Mouse (Mus musculus) activated CD4-positive, CD25-positive, alpha-beta regulatory T cell, adult 9 weeks (primary cell): ENCODE data around the gene Usf1. TPM values are rescaled to one million over a fixed set of nuclear protein-coding genes. Genes with fewer than 3 reads are reported as not detected.

ENCODE experiments used
- polyA plus RNA-seq: library from polyadenylated mRNA; unstranded; fragments of 100-300 nt; shearing (Covaris generic); gene quantifications from one replicate; pipeline ENCODE4 v1.2.1, GENCODE M21; 2017

Usf1 gene
- 97.6 TPM for polyA plus RNA-seq

DNA sequence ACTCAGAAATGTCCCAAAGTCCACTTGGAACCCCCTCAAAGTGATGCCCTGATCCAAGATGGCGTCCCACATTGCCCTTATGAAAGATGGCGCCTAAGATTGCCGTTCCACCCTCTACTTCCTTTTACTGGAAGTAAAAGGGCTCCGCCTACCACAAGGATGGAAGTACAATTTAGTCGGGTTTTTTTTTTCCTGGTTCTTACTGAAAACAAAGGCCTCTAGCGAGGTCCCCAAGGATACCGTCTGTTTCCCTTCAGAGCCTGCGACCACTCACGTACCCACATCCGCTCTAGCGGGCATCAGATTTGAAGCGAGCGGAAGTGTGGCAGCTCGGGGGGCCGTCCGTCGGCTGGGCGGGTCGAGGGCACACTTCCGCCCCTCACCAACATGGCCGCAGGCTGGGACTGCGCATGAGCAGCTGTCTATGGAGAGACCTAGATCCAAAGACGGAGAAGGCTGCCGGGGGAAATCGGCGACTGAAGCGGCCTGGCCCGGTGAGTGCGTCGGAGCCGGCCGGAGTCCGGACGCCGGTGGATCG is at the start of gene Usf1:
Gene Usf1 (plus strand): TSS at position 367 of the 538 bp plus-strand sequence.

DNA sequence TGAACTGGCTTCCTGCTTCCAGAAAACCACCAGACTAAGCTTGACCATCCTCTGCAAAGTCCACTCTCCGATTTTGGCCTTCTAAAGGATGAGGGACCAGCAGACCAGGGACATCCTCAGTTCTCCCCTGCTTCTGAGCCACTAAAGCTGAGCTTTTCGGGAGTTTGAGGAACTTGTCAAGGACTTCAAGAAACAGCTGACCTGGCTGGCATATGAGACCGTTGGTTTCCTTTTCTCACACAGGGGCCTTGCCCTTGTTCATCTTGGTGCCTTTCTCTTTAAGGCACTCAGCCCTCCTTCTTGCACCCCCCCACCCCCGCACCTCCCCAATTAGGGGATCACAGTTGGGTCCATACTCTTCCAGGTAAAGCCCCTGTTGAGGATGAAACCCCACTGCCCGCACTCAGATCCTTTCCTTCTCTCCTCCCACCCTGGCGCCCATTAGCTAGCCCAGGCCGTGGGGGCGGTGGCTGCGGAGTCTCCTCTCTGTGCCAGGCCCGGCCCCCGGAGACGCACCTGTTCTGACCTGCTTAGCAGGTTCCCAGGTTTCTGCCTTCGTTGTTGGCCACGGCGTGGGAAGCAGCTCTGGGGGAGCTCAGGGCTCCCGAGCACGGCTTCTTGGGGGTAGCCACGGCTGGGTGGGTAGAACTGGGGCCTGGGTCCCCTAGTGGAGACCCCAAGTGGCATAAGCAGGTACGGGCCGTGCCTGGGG is 41.1 kb upstream of the Usf1 start, which contains the start of gene Nectin4:
Gene Nectin4 (plus strand): TSS at position 255 of the 712 bp plus-strand sequence.

GRCm38 (mm10) chr1:171388376-171389102 is 22.6 kb upstream of the Usf1 start, which contains the start of gene Arhgap30:
TSS of gene Arhgap30 (plus strand) at chr1:171388954.

GRCm38 (mm10) chr1:171418660-171419059 is 7.5 kb downstream of the Usf1 start, which contains the start of gene Tstd1:
TSS of gene Tstd1 (plus strand) at chr1:171418872.

DNA sequence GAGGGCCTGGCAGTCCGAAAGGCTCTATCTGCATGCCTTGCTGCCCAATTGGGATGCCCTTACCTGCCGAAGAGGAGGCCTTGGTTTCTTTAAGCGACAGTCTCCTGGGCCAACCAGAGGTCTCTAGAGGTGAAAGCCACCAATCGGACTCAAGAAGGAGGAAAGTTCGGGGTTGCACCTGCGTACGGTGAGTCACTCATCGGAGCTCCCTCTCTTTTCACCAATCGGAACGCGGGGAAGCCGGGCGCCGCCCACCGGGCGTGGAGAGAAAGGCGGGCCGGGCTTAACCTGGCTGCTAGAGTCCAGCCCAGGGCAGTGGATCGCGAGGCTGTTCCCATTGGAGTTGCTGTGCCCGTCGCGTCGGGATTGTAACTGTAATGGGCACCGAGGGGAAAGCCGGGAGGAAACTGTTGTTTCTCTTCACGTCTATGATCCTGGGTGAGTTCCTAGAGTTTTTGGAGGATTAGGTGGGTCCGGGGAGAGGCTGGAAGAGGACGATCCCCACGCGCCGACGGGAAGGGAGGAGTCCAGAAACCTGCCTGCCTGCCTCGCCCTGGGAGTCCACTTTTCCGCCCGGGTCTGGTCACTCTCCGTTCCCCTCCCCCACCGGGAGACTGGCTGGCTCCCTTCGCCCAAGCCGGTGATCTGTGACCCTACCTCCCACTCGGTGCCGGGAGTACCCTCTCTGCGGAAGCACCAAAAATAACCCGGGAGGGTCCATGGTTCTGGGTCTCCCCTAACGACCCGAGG is 26.3 kb downstream of the Usf1 start, which contains the start of gene F11r:
Gene F11r (plus strand): TSS at position 272 of the 750 bp plus-strand sequence.

Other genes starting within 250 kb of the Usf1 start
- not detected for gene Pcp4l1, start 215.0 kb upstream of the Usf1 start, polyA plus RNA-seq
- gene Nr1i3, start 197.3 kb upstream of the Usf1 start, polyA plus RNA-seq = 0.38 TPM
- 38.8 TPM for gene Tomm40l, start 188.8 kb upstream of the Usf1 start, polyA plus RNA-seq
- gene Apoa2, start 186.3 kb upstream of the Usf1 start, polyA plus RNA-seq = not detected
- 10.2 TPM for gene Fcer1g, start 176.9 kb upstream of the Usf1 start, polyA plus RNA-seq
- not detected for gene Adamts4, start 160.9 kb upstream of the Usf1 start, polyA plus RNA-seq
- 185 TPM for gene Ndufs2, start 159.9 kb upstream of the Usf1 start, polyA plus RNA-seq
- gene B4galt3, start 141.0 kb upstream of the Usf1 start, polyA plus RNA-seq = 44.0 TPM
- 71.0 TPM for gene Ppox, start 130.1 kb upstream of the Usf1 start, polyA plus RNA-seq
- 63.3 TPM for gene Usp21, start 123.3 kb upstream of the Usf1 start, polyA plus RNA-seq
- gene Ufc1, start 116.3 kb upstream of the Usf1 start, polyA plus RNA-seq = 67.8 TPM
- gene Dedd, start 82.2 kb upstream of the Usf1 start, polyA plus RNA-seq = 41.6 TPM
- 57.0 TPM for gene Nit1, start 65.7 kb upstream of the Usf1 start, polyA plus RNA-seq
- gene Pfdn2, start 65.6 kb upstream of the Usf1 start, polyA plus RNA-seq = 113 TPM
- 0.24 TPM for gene Klhdc9, start 50.5 kb upstream of the Usf1 start, polyA plus RNA-seq
- gene Nectin4, start 41.2 kb upstream of the Usf1 start, polyA plus RNA-seq = 0.17 TPM
- 268 TPM for gene Arhgap30, start 22.4 kb upstream of the Usf1 start, polyA plus RNA-seq
- 4.0 TPM for gene Tstd1, start 7.6 kb downstream of the Usf1 start, polyA plus RNA-seq
- gene F11r, start 26.2 kb downstream of the Usf1 start, polyA plus RNA-seq = 0.40 TPM
- 9.2 TPM for gene Alyref2, start 92.2 kb downstream of the Usf1 start, polyA plus RNA-seq
- not detected for gene Itln1, start 124.0 kb downstream of the Usf1 start, polyA plus RNA-seq
- 0.35 TPM for gene Cd244a, start 147.9 kb downstream of the Usf1 start, polyA plus RNA-seq
- gene Ly9, start 196.1 kb downstream of the Usf1 start, polyA plus RNA-seq = 179 TPM
- gene Slamf7, start 241.7 kb downstream of the Usf1 start, polyA plus RNA-seq = 17.1 TPM